Mouse (Mus musculus) megakaryocyte-erythroid progenitor cell, adult 5-6 weeks (primary cell): Measurements from ENCODE around the gene Serpinh1. TPM values are rescaled to one million over a fixed set of nuclear protein-coding genes. Genes with fewer than 3 reads are reported as not detected.

ENCODE experiments used
- ATAC-seq: replicated peaks from 2 replicates; pipeline ENCODE4 v1.8.0; 2016; ENCODE audit warnings: mild to moderate bottlenecking, inconsistent platforms; ENCODE audit not compliant: severe bottlenecking, poor library complexity, low FRiP score, low TSS enrichment
- total RNA-seq, 2 experiments: library from RNA; stranded (forward) in 1 of 2; stranded (reverse) in 1 of 2; fragments of 200-1000, 215-1000 nt in 1 of 2; fragments of >200 nt in 1 of 2; fragmentation: Nextera tagmentation in 1 of 2; gene quantifications; 2 replicates each; pipeline ENCODE4 v1.2.3; 2014 to 2017

Gene Serpinh1
- total RNA-seq, 2 experiments from 2014 or later = not detected

GRCm38 (mm10) chr7:99340736-99341135 lies 12.3 kb downstream of the Serpinh1 start:
- no peak for ATAC-seq

- ATAC-seq = peak; percentile 84
Observed at GRCm38 (mm10) chr7:99332774-99333480, 20.1 kb downstream of the Serpinh1 start.

GRCm38 (mm10) chr7:99330012-99330411 lies 23.0 kb downstream of the Serpinh1 start:
- ATAC-seq = no peak

GRCm38 (mm10) chr7:99328847-99329246 lies 24.2 kb downstream of the Serpinh1 start:
- ATAC-seq = no peak

GRCm38 (mm10) chr7:99326128-99326527 lies 26.9 kb downstream of the Serpinh1 start:
- ATAC-seq = no peak

- ATAC-seq = no peak
Observed at GRCm38 (mm10) chr7:99324810-99325209, 28.2 kb downstream of the Serpinh1 start.

- ATAC-seq = no peak
Observed at GRCm38 (mm10) chr7:99323321-99323700, 29.7 kb downstream of the Serpinh1 start.

- no peak for ATAC-seq
Observed at GRCm38 (mm10) chr7:99322691-99323320, 30.2 kb downstream of the Serpinh1 start.

GRCm38 (mm10) chr7:99320524-99320923 lies 32.5 kb downstream of the Serpinh1 start:
- ATAC-seq = no peak

GRCm38 (mm10) chr7:99317475-99317874 lies 35.6 kb downstream of the Serpinh1 start:
- no peak for ATAC-seq

GRCm38 (mm10) chr7:99316207-99316606 lies 36.8 kb downstream of the Serpinh1 start:
- no peak for ATAC-seq

GRCm38 (mm10) chr7:99314565-99314964 lies 38.5 kb downstream of the Serpinh1 start:
- no peak for ATAC-seq

- ATAC-seq = no peak
Observed at GRCm38 (mm10) chr7:99313253-99313652, 39.8 kb downstream of the Serpinh1 start.

- ATAC-seq = no peak
Observed at GRCm38 (mm10) chr7:99312671-99313143, 40.3 kb downstream of the Serpinh1 start.

- ATAC-seq = no peak
Observed at GRCm38 (mm10) chr7:99312058-99312457, 41.0 kb downstream of the Serpinh1 start.

- no peak for ATAC-seq
Observed at GRCm38 (mm10) chr7:99311433-99311832, 41.6 kb downstream of the Serpinh1 start.

- ATAC-seq = no peak
Observed at GRCm38 (mm10) chr7:99306640-99307039, 46.4 kb downstream of the Serpinh1 start.

- no peak for ATAC-seq
Observed at GRCm38 (mm10) chr7:99305688-99306087, 47.4 kb downstream of the Serpinh1 start.

GRCm38 (mm10) chr7:99304949-99305372 lies 48.1 kb downstream of the Serpinh1 start:
- ATAC-seq = no peak; the same call in 1 of the 2 replicates

- ATAC-seq = no peak
Observed at GRCm38 (mm10) chr7:99304029-99304428, 49.0 kb downstream of the Serpinh1 start.

GRCm38 (mm10) chr7:99300650-99301175 lies 52.3 kb downstream of the Serpinh1 start:
- no peak for ATAC-seq
